Mouse (Mus musculus) spleen, adult 2 months (tissue): ENCODE data around the gene Ltbp3.

Source experiments
- CTCF ChIP-seq: fragments of 200-500 bp; IDR thresholded peaks from 2 replicates; pipeline ENCODE4 v1.5.1; 2011; ENCODE audit warnings: mild to moderate bottlenecking, inconsistent platforms; ENCODE audit not compliant: insufficient read depth, insufficient read length, insufficient replicate concordance; ENCODE audit errors: extremely low read depth
- POLR2A ChIP-seq: fragments of 200-500 bp; IDR thresholded peaks from 2 replicates; pipeline ENCODE4 v1.6.1; 2011; ENCODE audit warnings: low read depth, low read length, inconsistent platforms

DNA sequence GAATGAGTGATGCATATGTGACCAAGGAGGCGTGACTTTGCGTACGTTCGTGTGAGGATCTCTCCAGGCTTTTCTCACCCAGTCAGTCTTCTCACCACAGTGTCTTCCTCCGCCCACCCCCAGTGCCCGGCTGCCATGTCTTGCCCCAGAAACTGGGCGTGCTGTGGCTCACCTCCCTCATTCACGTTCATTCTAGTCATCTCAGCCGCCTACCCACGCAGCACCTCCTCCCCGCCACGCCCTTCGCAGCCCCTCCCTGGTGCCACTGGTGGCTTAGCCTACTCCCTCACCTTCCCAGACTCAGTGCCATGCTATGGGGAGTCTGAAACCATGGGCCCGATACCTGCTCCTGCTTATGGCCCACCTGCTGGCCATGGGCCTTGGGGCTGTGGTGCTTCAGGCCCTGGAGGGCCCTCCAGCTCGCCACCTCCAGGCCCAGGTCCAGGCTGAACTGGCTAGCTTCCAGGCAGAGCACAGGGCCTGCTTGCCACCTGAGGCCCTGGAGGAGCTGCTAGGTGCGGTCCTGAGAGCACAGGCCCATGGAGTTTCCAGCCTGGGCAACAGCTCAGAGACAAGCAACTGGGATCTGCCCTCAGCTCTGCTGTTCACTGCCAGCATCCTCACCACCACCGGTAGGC, 36.4 kb upstream of the Ltbp3 start, which contains the start of gene Kcnk7:
- TF ChIP-seq CTCF (no peak), POLR2A (no peak)
